Mouse (Mus musculus) brain, adult 2 months (tissue): Measurements from ENCODE around the gene Tpk1.

ENCODE experiments used
- DNase-seq: peaks from one replicate; pipeline ENCODE4 v3.0.0; 2011; ENCODE audit warnings: low read depth, low spot score

The Tpk1 gene

GRCm38 (mm10) chr6:43665677-43666546 is at the start of gene Tpk1:
TSS of gene Tpk1 (minus strand) at chr6:43666278.
- DNase-seq: peak; percentile 99

GRCm38 (mm10) chr6:43702810-43703614 is 36.9 kb upstream of the Tpk1 start:
- DNase-seq: no peak

GRCm38 (mm10) chr6:43691863-43692262 is 25.8 kb upstream of the Tpk1 start:
- no peak for DNase-seq

- DNase-seq: peak; percentile 72
These were observed 19.9 kb upstream of the Tpk1 start for GRCm38 (mm10) chr6:43685985-43686384.

GRCm38 (mm10) chr6:43682535-43682934 is 16.5 kb upstream of the Tpk1 start:
- peak; percentile 8 for DNase-seq

- no peak for DNase-seq
These were observed 12.7 kb upstream of the Tpk1 start for GRCm38 (mm10) chr6:43678689-43679212.

GRCm38 (mm10) chr6:43677566-43677965 is 11.5 kb upstream of the Tpk1 start:
- DNase-seq: no peak

- no peak for DNase-seq
These were observed 10.1 kb upstream of the Tpk1 start for GRCm38 (mm10) chr6:43676139-43676538.

GRCm38 (mm10) chr6:43674986-43675760 is 9.1 kb upstream of the Tpk1 start:
- no peak for DNase-seq

GRCm38 (mm10) chr6:43670939-43671338 is 4.9 kb upstream of the Tpk1 start:
- no peak for DNase-seq

GRCm38 (mm10) chr6:43667681-43668080 is 1.6 kb upstream of the Tpk1 start:
- no peak for DNase-seq

- peak; percentile 61 for DNase-seq
These were observed 728 bp upstream of the Tpk1 start for GRCm38 (mm10) chr6:43666611-43667400.

GRCm38 (mm10) chr6:43661822-43662221 is 4.3 kb downstream of the Tpk1 start:
- DNase-seq: no peak

GRCm38 (mm10) chr6:43658290-43658689 is 7.8 kb downstream of the Tpk1 start:
- DNase-seq: no peak

- no peak for DNase-seq
These were observed 8.2 kb downstream of the Tpk1 start for GRCm38 (mm10) chr6:43657845-43658244.

- no peak for DNase-seq
These were observed 11.1 kb downstream of the Tpk1 start for GRCm38 (mm10) chr6:43654876-43655456.

- peak; percentile 92 for DNase-seq
These were observed 16.6 kb downstream of the Tpk1 start for GRCm38 (mm10) chr6:43649516-43649915.

GRCm38 (mm10) chr6:43645674-43646073 is 20.4 kb downstream of the Tpk1 start:
- DNase-seq: no peak

GRCm38 (mm10) chr6:43645105-43645504 is 21.0 kb downstream of the Tpk1 start:
- peak; percentile 47 for DNase-seq

GRCm38 (mm10) chr6:43643718-43644117 is 22.4 kb downstream of the Tpk1 start:
- DNase-seq: no peak
